Mouse (Mus musculus) mammary gland, adult 2 months (tissue): ENCODE results near the gene Olfr1424. TPM values are rescaled to one million over a fixed set of nuclear protein-coding genes. Genes with fewer than 3 reads are reported as not detected.

Source experiments
- polyA plus RNA-seq: library from polyadenylated mRNA; depleted of rRNA; stranded (reverse); fragments of >200 nt; gene quantifications from 2 replicates; pipeline ENCODE4 v1.2.3, GENCODE M21; 2012; ENCODE audit warnings: low replicate concordance; rRNA removed

Gene Olfr1424
- polyA plus RNA-seq: not detected in 2 replicates

DNA sequence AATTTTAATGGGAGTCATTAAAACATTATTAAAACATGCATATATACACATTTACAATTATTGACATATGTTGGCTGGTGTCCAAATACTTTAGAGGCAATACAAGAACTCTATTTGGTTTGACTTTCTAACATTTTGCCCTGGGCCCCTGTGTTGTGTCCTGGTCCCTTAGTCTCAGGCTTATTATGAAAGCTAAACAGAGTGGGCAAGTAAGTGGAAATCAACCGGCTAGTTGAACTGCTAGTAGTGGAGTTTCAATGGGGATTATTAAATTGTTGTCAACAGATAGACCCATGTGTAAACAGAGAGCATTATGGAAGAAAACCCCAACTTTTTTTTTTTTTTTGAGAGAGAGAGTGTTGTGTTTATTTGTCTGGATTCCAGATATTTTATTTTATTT, at the start of gene Olfr1424:
Olfr1424 (minus strand) TSS at position 101 of the 400 bp plus-strand sequence.

DNA sequence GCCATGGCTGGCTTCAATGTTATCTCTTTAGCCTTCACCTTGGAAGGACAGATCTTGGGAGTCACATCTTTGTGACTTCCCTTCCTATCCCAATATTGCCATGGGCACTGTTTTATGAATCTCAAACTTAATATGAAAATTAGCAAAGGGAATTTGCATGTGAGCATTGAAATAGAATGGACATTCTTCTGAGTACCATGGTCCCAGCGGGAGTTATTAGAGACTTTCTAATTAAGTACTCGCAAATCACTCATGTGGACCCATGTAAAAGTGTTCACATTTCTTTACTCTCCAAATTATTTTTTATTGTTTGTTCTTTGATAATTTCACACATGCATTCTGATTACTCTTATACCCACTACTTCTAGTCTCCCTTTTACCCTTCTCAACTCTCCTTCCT, 40.8 kb upstream of the Olfr1424 start, which contains the start of gene Olfr1427:
Olfr1427 (minus strand) TSS at position 101 of the 400 bp plus-strand sequence.

DNA sequence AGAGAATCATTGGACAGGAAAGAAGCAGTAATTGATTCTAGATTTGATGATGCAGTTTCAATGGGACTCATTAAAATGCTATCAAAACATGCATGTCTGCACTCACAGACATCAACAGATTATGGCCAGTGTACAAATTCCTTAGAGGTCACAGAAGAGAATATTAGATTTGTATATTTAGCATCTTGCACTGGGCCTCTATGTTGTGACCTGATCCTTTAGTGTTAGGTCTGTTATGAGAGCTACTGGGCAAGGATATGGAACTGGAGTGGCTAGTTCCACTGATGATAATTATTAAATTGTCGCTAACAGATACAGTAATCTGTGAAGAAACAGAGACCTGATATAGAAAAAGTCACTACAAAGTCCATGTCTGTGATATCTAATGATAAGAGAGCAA, 29.4 kb upstream of the Olfr1424 start, which contains the start of gene Olfr1426:
Olfr1426 (minus strand) TSS at position 101 of the 400 bp plus-strand sequence.

DNA sequence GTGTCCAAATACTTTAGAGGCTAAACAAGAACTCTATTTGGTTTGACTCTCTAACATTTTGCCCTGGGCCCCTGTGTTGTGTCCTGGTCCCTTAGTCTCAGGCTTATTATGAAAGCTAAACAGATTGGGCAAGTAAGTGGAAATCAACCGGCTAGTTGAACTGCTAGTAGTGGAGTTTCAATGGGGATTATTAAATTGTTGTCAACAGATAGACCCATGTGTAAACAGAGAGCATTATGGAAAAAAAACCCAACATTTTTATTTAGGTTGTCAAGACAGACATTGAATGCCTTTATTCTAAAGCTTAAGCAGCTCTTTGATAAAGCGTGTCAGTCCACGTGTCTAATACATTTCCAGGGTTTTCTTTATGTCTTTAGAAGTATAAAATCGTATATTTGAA, 15.1 kb upstream of the Olfr1424 start, which contains the start of gene Olfr1425:
Olfr1425 (minus strand) TSS at position 101 of the 400 bp plus-strand sequence.

DNA sequence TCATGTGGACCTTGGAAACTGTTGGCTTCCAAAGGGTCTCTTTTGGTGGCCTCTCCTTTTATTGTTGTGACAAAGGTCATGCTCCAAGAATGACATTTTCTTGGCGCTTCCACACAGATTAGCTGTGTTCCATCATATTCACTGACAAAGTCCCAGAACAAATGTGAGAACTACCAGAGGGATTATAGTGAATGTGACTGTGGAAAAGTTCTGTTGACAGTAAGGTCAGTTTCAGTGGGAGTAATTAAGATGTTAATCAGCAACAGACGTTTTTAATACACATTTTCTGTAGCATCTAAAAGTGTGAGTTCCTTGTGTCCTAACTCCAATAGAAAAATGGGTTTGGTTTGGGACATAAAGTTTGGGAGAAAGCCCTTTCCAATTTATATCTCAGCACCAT, 21.3 kb downstream of the Olfr1424 start, which contains the start of gene Olfr1423:
Olfr1423 (minus strand) TSS at position 101 of the 400 bp plus-strand sequence.

Other genes with a start within 250 kb of the Olfr1424 start
- 4.6 and 6.8 TPM in 2 replicates for gene Stx3, start 243.3 kb downstream of the Olfr1424 start, polyA plus RNA-seq
- gene Olfr1417, start 223.5 kb downstream of the Olfr1424 start, polyA plus RNA-seq: not detected in 2 replicates
- gene Olfr1418, start 201.6 kb downstream of the Olfr1424 start, polyA plus RNA-seq: not detected in 2 replicates
- gene Olfr1419, start 187.6 kb downstream of the Olfr1424 start, polyA plus RNA-seq: not detected in 2 replicates
- gene Olfr1420, start 176.1 kb downstream of the Olfr1424 start, polyA plus RNA-seq: not detected in 2 replicates
- gene Patl1, start 150.3 kb downstream of the Olfr1424 start, polyA plus RNA-seq: 15.0 and 25.6 TPM in 2 replicates
- gene Osbp, start 96.7 kb downstream of the Olfr1424 start, polyA plus RNA-seq: 10.3 and 21.0 TPM in 2 replicates
- not detected in 2 replicates for gene Olfr1423, start 21.4 kb downstream of the Olfr1424 start, polyA plus RNA-seq
- gene Olfr1425, start 15.0 kb upstream of the Olfr1424 start, polyA plus RNA-seq: not detected in 2 replicates
- not detected in 2 replicates for gene Olfr1426, start 29.3 kb upstream of the Olfr1424 start, polyA plus RNA-seq
- gene Olfr1427, start 40.7 kb upstream of the Olfr1424 start, polyA plus RNA-seq: not detected in 2 replicates
- not detected in 2 replicates for gene Olfr1428, start 53.2 kb upstream of the Olfr1424 start, polyA plus RNA-seq
- gene Olfr76, start 60.5 kb upstream of the Olfr1424 start, polyA plus RNA-seq: not detected in 2 replicates
- gene Olfr1555-ps1, start 107.4 kb upstream of the Olfr1424 start, polyA plus RNA-seq: not detected in 2 replicates
- gene Olfr1431, start 138.0 kb upstream of the Olfr1424 start, polyA plus RNA-seq: not detected in 2 replicates
- not detected in 2 replicates for gene Olfr1432, start 169.9 kb upstream of the Olfr1424 start, polyA plus RNA-seq
- gene Olfr262, start 179.0 kb upstream of the Olfr1424 start, polyA plus RNA-seq: not detected in 2 replicates
- gene Olfr235, start 198.3 kb upstream of the Olfr1424 start, polyA plus RNA-seq: not detected in 2 replicates
- gene Olfr1434, start 217.2 kb upstream of the Olfr1424 start, polyA plus RNA-seq: not detected in 2 replicates
- gene Olfr1436, start 236.4 kb upstream of the Olfr1424 start, polyA plus RNA-seq: not detected in 2 replicates